Mouse (Mus musculus): Measurements from ENCODE around the gene Cct2. TPM values are rescaled to one million over a fixed set of nuclear protein-coding genes. Genes with fewer than 3 reads are reported as not detected.
A peak's percentile ranks its signal among the peaks of the same experiment; 100 is the strongest.
"Not testable (repeated sequence)": the region's sequence is repeated elsewhere in the genome, so short reads cannot be mapped to it uniquely, and the experiment has no call there.

Gene Cct2
- polyA plus RNA-seq, 1 experiment from 2014 or later = 112 TPM

DNA sequence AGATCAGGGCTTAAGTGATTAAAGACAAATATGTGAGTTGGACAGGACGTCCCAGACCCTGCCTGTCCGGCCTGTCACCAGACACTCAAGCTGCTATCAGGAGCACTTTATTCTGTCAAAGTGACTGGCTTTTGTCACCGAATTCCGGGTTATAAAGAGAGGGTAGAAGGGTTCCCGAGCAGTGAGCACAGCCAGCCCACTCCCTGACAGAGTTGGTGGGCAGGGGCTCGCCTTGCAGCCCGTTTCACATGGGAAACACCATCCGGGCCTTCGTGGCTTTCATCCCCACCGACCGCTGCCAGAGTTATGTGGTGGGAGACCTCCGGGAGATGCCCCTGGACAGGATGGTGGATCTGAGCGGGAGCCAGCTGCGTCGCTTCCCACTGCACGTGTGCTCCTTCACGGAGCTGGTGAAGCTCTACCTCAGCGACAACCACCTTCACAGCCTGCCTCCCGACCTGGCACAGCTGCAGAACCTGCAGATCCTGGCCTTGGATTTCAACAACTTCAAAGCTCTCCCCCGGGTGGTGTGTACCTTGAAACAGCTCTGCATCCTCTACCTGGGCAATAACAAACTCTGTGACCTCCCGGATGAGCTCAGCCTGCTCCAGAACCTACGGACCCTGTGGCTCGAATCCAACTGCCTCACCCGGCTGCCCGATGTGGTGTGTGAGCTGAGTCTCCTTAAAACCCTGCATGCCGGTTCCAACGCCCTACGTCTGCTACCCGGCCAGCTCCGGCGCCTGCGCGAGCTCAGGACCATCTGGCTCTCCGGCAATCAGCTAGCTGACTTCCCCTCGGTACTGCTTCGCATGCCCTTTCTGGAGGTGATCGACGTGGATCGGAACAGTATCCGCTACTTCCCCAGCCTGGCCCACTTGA, 18.2 kb downstream of the Cct2 start, which contains the start of gene Lrrc10:
Gene Lrrc10, plus strand, starts transcription at position 167 of the 882 bp plus-strand sequence.
- Histone ChIP-seq H3K27me3 (replicated peaks; ENCODE audit: control insufficient read depth, insufficient read depth, low read length) (no peaks in the 10 kb centered on the region), H3K9me3 (ENCODE audit: control insufficient read depth) (no peaks in the 10 kb centered on the region), H3K4me1 (replicated peaks; ENCODE audit: control insufficient read depth, insufficient read depth, low read length) (no peaks in the 10 kb centered on the region), H3K4me3 (ENCODE audit: low read depth, low read length) (no peak within 1 kb of the TSS), H3K36me3 (ENCODE audit: control insufficient read depth, insufficient read depth) (peaks cover 15% of the 10 kb centered on the region; the same call in 1 of the 2 replicates), H3K4me2 (replicated peaks; ENCODE audit: low read depth) (peak within 1 kb of the TSS; percentile 6; the same call in 1 of the 2 replicates), H3K27ac (ENCODE audit: low read depth, low read length) (no peak within 1 kb of the TSS), H3K9ac (ENCODE audit: low read depth, low read length) (no peak within 1 kb of the TSS)
- 47% methylated on average over 40 of the region's 40 CpGs for WGBS
- TF ChIP-seq CTCF (IDR thresholded peaks at IDR 0.05; ENCODE audit: low read depth) = no peak
- ATAC-seq = no peak

DNA sequence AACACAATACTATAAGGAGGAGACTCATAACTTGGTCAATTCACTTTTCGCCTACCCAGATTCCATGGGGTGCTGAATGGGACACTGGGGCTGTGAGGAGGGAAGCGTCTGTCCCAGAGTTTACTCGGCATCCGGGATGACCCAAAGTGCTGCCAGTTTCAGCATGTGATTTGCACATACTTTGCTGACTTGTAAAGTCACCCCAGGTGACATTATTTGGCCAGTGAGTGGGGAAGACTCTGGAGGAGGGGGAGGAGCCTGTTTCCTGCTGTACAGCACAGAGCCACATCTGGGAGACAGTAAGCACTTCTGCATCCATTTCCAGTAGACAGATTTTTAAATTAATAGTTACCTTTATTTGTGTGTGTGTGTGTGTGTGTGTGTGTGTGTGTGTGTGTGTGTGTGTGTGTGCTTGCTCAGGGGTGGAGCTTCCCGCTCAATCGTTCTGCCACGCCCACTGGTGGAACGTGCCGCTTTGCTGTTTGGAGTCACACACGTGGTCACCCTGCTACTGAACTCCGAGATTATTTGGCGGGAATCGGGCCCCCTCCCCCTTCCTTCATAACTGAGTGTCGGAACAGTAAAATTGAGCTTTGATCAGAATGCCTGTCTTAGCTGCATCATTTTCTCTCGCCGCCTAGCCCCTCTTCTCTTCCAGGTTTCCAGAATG, 20.0 kb downstream of the Cct2 start:
- peak; percentile 44 for ATAC-seq
- H3K4me3 ChIP-seq (ENCODE audit: low read depth, low read length) = not testable (repeated sequence)

DNA sequence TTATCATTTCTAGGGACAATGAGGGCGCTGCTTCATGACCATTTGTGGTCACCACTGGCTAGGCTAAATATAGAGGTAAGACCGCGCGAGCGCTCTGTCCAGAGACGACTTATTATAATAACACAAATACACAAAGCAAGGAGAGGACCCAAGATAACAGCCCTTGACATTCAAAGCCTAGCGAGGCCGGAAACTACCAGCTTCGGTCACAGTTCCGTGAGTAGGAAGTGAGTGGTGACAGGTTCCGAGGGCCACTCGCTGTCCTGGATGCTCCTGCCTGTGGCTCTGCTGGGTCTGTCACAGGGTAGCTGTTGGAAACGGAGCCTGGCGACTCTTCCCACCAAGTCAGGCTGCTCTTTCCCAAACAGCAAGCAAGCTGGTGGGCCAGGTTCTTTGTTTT, 21.3 kb downstream of the Cct2 start:
- H3K4me1 ChIP-seq (replicated peaks; ENCODE audit: control insufficient read depth, insufficient read depth, low read length) = no peaks in the 10 kb centered on the region
- H3K36me3 ChIP-seq (ENCODE audit: control insufficient read depth, insufficient read depth) = no peaks in the 10 kb centered on the region; the same call in 1 of the 2 replicates
- H3K4me3 ChIP-seq (ENCODE audit: low read depth, low read length) = no peak overlapping the region
- no peaks in the 10 kb centered on the region for H3K27me3 ChIP-seq (replicated peaks; ENCODE audit: control insufficient read depth, insufficient read depth, low read length)
- H3K9ac ChIP-seq (ENCODE audit: low read depth, low read length) = no peak overlapping the region
- H3K27ac ChIP-seq (ENCODE audit: low read depth, low read length) = no peak overlapping the region
- ATAC-seq = no peak
- no peak overlapping the region for H3K4me2 ChIP-seq (replicated peaks; ENCODE audit: low read depth)
- 80% methylated on average over 14 of the region's 14 CpGs for whole genome bisulfite sequencing
- TF ChIP-seq CTCF (IDR thresholded peaks at IDR 0.05; ENCODE audit: low read depth) = no peak
- no peaks in the 10 kb centered on the region for H3K9me3 ChIP-seq (ENCODE audit: control insufficient read depth)

More for the DNA sequence above, 20.0 kb downstream of the Cct2 start:
- H3K4me1 ChIP-seq (replicated peaks; ENCODE audit: control insufficient read depth, insufficient read depth, low read length); H3K9ac ChIP-seq (ENCODE audit: low read depth, low read length); H3K36me3 ChIP-seq (ENCODE audit: control insufficient read depth, insufficient read depth); H3K27me3 ChIP-seq (replicated peaks; ENCODE audit: control insufficient read depth, insufficient read depth, low read length); H3K9me3 ChIP-seq (ENCODE audit: control insufficient read depth); H3K27ac ChIP-seq (ENCODE audit: low read depth, low read length): not testable (repeated sequence)
- 22% methylated on average over 15 of the region's 16 CpGs for WGBS
- H3K4me2 ChIP-seq (replicated peaks; ENCODE audit: low read depth) = peak overlapping the region; percentile 41

DNA sequence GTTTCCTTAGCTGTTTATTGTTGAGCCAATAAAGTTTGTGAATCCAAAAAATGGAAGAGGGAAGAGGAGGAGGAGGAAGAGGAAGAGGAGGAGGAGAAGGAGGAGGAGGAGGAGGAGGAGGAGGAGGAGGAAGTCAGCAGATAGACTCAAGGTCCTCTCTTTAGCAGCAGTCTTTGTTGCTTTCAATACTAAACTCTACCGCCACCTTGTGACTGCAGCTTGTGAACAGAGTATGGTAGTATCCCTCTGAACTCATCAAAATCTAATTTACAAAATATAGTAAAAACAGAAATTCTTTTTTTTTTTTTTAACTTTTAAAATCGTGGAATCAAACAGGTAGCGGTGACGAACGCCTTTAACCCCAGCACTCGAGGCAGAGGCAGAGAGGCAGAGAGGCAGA, 23.3 kb downstream of the Cct2 start:
- no peaks in the 10 kb centered on the region; the same call in 1 of the 2 replicates for H3K36me3 ChIP-seq (ENCODE audit: control insufficient read depth, insufficient read depth)
- H3K9me3 ChIP-seq (ENCODE audit: control insufficient read depth) = no peaks in the 10 kb centered on the region
- peak; percentile 62 for TF ChIP-seq CTCF (IDR thresholded peaks at IDR 0.05; ENCODE audit: low read depth)
- no peaks in the 10 kb centered on the region for H3K27me3 ChIP-seq (replicated peaks; ENCODE audit: control insufficient read depth, insufficient read depth, low read length)
- no peaks in the 10 kb centered on the region for H3K4me1 ChIP-seq (replicated peaks; ENCODE audit: control insufficient read depth, insufficient read depth, low read length)
- no peak overlapping the region for H3K4me3 ChIP-seq (ENCODE audit: low read depth, low read length)
- H3K27ac ChIP-seq (ENCODE audit: low read depth, low read length) = no peak overlapping the region
- WGBS = 69% methylated on average over 6 of the region's 6 CpGs
- H3K9ac ChIP-seq (ENCODE audit: low read depth, low read length) = no peak overlapping the region
- no peak overlapping the region for H3K4me2 ChIP-seq (replicated peaks; ENCODE audit: low read depth)
- ATAC-seq = no peak

DNA sequence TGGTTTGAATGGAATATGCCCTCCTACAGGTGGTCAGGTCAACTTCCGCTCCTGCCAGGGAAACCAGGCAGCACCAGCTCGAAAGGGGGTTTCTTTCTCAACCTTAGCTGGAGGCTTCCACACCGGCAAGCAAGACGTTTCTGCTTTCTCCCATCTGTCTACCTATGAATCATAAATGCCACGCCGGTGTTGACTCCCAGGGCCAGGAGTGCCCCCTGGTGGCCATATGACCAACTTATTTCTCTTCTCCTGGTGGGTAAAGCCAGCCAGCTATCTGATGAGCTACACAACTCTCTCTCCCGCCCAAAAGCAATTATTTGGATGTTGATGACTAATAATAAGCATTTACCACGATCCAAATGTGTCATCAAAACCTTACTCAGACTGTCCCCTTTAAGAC, 29.8 kb downstream of the Cct2 start:
- 0 out of 2 replicates have a peak, but pooled peaks have one; percentile 38 for ATAC-seq
- Histone ChIP-seq H3K4me2 (replicated peaks; ENCODE audit: low read depth) (0 out of 2 replicates have a peak overlapping the region, but pooled peaks have one; percentile 14), H3K4me1 (replicated peaks; ENCODE audit: control insufficient read depth, insufficient read depth, low read length) (no peaks in the 10 kb centered on the region), H3K27ac (ENCODE audit: low read depth, low read length) (no peak overlapping the region), H3K27me3 (replicated peaks; ENCODE audit: control insufficient read depth, insufficient read depth, low read length) (no peaks in the 10 kb centered on the region), H3K36me3 (ENCODE audit: control insufficient read depth, insufficient read depth) (no peaks in the 10 kb centered on the region), H3K9ac (ENCODE audit: low read depth, low read length) (no peak overlapping the region), H3K9me3 (ENCODE audit: control insufficient read depth) (no peaks in the 10 kb centered on the region), H3K4me3 (ENCODE audit: low read depth, low read length) (no peak overlapping the region)
- TF ChIP-seq CTCF (IDR thresholded peaks at IDR 0.05; ENCODE audit: low read depth) = peak; percentile 91
- 11% methylated on average over 8 of the region's 8 CpGs for WGBS

DNA sequence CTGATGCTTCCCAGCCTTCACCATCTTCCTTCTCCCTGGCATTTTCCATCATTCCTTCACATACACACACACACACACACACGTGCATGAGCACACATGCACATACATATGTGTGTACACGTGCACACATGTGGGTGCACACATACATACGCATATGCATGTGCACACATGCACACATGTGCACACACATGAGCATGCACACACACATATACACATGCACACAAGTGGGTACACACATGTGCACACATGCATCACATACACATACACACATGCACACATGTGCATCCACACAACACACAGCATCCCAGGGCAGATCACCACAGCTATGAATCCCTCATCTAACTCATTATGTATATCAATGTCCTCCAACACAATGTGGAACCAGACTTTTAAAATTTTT, 32.5 kb downstream of the Cct2 start:
- no peak for TF ChIP-seq CTCF (IDR thresholded peaks at IDR 0.05; ENCODE audit: low read depth)
- no peaks in the 10 kb centered on the region for H3K36me3 ChIP-seq (ENCODE audit: control insufficient read depth, insufficient read depth)
- H3K27ac ChIP-seq (ENCODE audit: low read depth, low read length) = no peak overlapping the region
- H3K9ac ChIP-seq (ENCODE audit: low read depth, low read length) = no peak overlapping the region
- no peaks in the 10 kb centered on the region for H3K4me1 ChIP-seq (replicated peaks; ENCODE audit: control insufficient read depth, insufficient read depth, low read length)
- ATAC-seq = no peak
- H3K4me3 ChIP-seq (ENCODE audit: low read depth, low read length) = no peak overlapping the region
- no peak overlapping the region for H3K4me2 ChIP-seq (replicated peaks; ENCODE audit: low read depth)
- H3K27me3 ChIP-seq (replicated peaks; ENCODE audit: control insufficient read depth, insufficient read depth, low read length) = no peaks in the 10 kb centered on the region
- H3K9me3 ChIP-seq (ENCODE audit: control insufficient read depth) = no peaks in the 10 kb centered on the region
- 90% methylated on average over 3 of the region's 3 CpGs for WGBS

Data from intestine, postnatal 0 days (tissue).